Mouse (Mus musculus) kidney, adult 2 months (tissue): Measurements from ENCODE around the gene Gtf2a1l.

Source experiments
- CTCF ChIP-seq: fragments of 200-500 bp; conservative IDR thresholded peaks from 2 replicates; pipeline ENCODE4 v1.5.1; 2011; ENCODE audit warnings: low read depth, mild to moderate bottlenecking, control low read depth, low read length, moderate library complexity, mixed read lengths; ENCODE audit not compliant: insufficient read depth, insufficient read length
- POLR2A ChIP-seq: fragments of 200-500 bp; IDR thresholded peaks from one replicate; pipeline ENCODE4 v1.6.1; 2011; ENCODE audit warnings: low read depth, low read length, control low read depth

GRCm38 (mm10) chr17:88706231-88706649 lies 37.8 kb downstream of the Gtf2a1l start:
- no peak for TF ChIP-seq CTCF
- TF ChIP-seq POLR2A, result no peak
